Mouse (Mus musculus): ENCODE results near the gene Ppp1r10.

DNA sequence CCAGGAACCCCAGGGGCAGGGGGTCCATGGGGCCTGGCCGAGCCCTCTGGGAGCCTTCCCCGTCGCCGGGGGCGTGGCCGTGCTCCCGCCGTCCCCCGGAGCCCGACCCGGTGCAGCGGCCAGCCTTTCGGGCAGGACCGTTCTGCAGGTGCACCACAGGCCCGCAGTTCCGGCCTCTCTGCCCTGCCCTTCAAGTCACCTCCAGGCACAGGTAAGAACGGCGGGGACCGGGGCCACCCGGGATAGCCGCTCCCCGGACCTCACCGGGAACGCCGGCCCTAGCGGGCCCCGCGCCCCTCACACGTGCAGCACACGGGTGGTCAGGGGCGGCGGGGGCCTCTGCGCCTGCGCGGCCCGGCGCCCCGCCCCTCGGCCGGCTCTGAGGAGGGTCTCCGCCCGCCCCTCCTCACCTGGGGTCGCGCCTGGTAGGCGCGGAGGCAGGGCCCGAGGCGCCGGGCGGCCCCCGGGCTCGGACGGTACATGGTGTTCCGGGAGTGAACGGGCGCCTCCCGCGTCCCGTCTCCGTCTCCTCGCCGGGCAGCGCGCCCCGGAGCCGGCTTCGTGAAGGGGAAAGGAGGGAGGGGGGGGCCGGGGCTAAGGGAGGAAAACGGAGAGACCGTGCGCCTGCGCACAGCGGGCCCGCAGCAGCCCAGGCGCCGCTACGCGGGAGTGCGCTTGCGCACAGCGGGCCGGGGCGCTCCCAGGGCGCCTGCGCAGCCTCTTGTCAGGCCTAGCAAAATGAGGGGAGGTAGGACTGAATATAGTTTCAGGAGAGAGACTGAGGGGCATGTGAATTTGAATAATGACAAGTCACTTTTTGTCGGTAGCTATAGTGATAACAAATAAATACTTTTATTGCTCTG, 19.2 kb upstream of the Ppp1r10 start, which contains the start of gene 2310061I04Rik:
- TF ChIP-seq CTCF (IDR thresholded peaks at IDR 0.05; ENCODE audit: low read depth, low read length) (no peak), TAL1 (conservative IDR thresholded peaks at IDR 0.05; ENCODE audit: low read depth, low read length) (no peak), POLR2AphosphoS5 (IDR thresholded peaks at IDR 0.05; ENCODE audit: insufficient replicate concordance, low read depth, low read length) (no peak), GATA1 (IDR thresholded peaks at IDR 0.05; ENCODE audit: borderline replicate concordance, low read length) (no peak), GATA2 (IDR thresholded peaks at IDR 0.05; ENCODE audit: borderline replicate concordance, low read depth, low read length) (no peak)
